Mouse (Mus musculus): ENCODE results near the gene Gm17581. TPM values are rescaled to one million over a fixed set of nuclear protein-coding genes. Genes with fewer than 3 reads are reported as not detected.

Gene Gm17581
- total and polyA plus RNA-seq, 2 experiments from 2014 or later: not detected

DNA sequence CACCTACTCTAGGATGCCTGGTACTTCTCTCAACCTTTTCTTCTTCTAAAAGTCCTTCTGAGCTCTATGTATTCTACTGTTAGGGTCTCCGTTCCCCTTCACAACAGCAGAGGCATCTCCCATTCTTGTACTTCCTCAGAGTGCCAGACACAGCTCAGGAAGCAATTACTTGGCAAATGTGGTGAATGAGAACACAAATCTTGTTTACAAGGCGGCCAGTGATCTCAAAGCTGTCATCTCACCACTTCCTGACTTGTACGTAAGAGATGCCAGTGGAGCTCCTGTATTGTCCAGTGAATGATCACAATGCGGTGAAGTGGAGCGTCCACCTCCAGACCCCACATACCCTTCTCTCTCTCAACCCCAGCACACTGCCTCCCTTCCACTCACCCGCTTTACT lies 11.1 kb downstream of the Gm17581 start:
- peaks cover 43% of the 10 kb centered on the region for H3K36me3 ChIP-seq (ENCODE audit: insufficient read depth)
- H3K9ac ChIP-seq: no peak overlapping the region
- H3K4me1 ChIP-seq (ENCODE audit: insufficient read depth): no peaks in the 10 kb centered on the region; the same call in 1 of the 2 replicates
- ATAC-seq: no peak
- 93% methylated on average over 6 of the region's 6 CpGs for WGBS
- H3K27ac ChIP-seq (ENCODE audit: low read depth, low read length): no peak overlapping the region
- no peak for DNase-seq
- H3K4me3 ChIP-seq (ENCODE audit: low read depth, low read length): no peak overlapping the region
- no peaks in the 10 kb centered on the region for H3K27me3 ChIP-seq (ENCODE audit: insufficient read depth, low read length)
- H3K4me2 ChIP-seq (ENCODE audit: low read depth): no peak overlapping the region
- TF ChIP-seq CTCF (IDR thresholded peaks at IDR 0.05; ENCODE audit: low read depth): no peak
- no peaks in the 10 kb centered on the region for H3K9me3 ChIP-seq (ENCODE audit: low read length)

DNA sequence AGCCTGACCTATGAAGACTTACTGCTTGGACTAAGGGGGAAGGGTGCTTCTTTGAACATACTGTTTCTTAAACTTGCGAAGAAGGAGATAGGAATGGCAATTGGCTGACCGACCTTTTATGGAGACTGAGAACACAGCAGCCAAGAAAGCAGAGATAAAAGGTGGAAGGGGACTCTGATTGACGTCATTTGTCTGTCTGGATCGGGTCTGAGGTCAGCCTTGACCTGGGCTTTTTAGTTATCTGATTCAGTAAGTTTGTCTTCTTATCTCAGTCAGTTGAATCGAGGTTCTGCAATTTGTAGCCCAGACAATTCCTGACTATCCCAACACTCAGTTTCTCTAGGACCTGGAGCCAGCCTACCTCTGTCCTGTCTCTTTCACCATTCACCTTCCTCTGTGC lies 11.6 kb downstream of the Gm17581 start:
- WGBS: 86% methylated on average over 5 of the region's 5 CpGs

GRCm38 (mm10) chr2:155720585-155720984 lies 15.1 kb downstream of the Gm17581 start:
- Histone ChIP-seq H3K27ac (ENCODE audit: low read depth, low read length) (no peak overlapping the region), H3K4me1 (ENCODE audit: insufficient read depth) (no peaks in the 10 kb centered on the region), H3K27me3 (ENCODE audit: insufficient read depth, low read length) (no peaks in the 10 kb centered on the region), H3K9me3 (ENCODE audit: low read length) (no peaks in the 10 kb centered on the region), H3K36me3 (ENCODE audit: insufficient read depth) (peaks cover 66% of the 10 kb centered on the region), H3K9ac (no peak overlapping the region), H3K4me3 (ENCODE audit: low read depth, low read length) (no peak overlapping the region), H3K4me2 (ENCODE audit: low read depth) (no peak overlapping the region)
- ATAC-seq (no peak), DNase-seq (no peak)
- TF ChIP-seq CTCF (IDR thresholded peaks at IDR 0.05; ENCODE audit: low read depth): no peak
- 91% methylated on average over 5 of the region's 5 CpGs for WGBS

More for the DNA sequence above, 11.6 kb downstream of the Gm17581 start:
- H3K27ac ChIP-seq (ENCODE audit: low read depth, low read length): no peak overlapping the region
- no peaks in the 10 kb centered on the region for H3K27me3 ChIP-seq (ENCODE audit: insufficient read depth, low read length)
- TF ChIP-seq CTCF (IDR thresholded peaks at IDR 0.05; ENCODE audit: low read depth): no peak
- H3K9ac ChIP-seq: no peak overlapping the region
- peaks cover 47% of the 10 kb centered on the region for H3K36me3 ChIP-seq (ENCODE audit: insufficient read depth)
- no peaks in the 10 kb centered on the region; the same call in 1 of the 2 replicates for H3K4me1 ChIP-seq (ENCODE audit: insufficient read depth)
- H3K9me3 ChIP-seq (ENCODE audit: low read length): no peaks in the 10 kb centered on the region
- H3K4me2 ChIP-seq (ENCODE audit: low read depth): no peak overlapping the region
- DNase-seq (no peak), ATAC-seq (no peak)
- no peak overlapping the region for H3K4me3 ChIP-seq (ENCODE audit: low read depth, low read length)

GRCm38 (mm10) chr2:155717082-155717990 lies 18.3 kb downstream of the Gm17581 start:
- Histone ChIP-seq H3K27ac (ENCODE audit: low read depth, low read length) (no peak overlapping the region), H3K9ac (no peak overlapping the region), H3K9me3 (ENCODE audit: low read length) (no peaks in the 10 kb centered on the region), H3K4me3 (ENCODE audit: low read depth, low read length) (no peak overlapping the region), H3K27me3 (ENCODE audit: insufficient read depth, low read length) (no peaks in the 10 kb centered on the region), H3K4me1 (ENCODE audit: insufficient read depth) (no peaks in the 10 kb centered on the region), H3K4me2 (ENCODE audit: low read depth) (no peak overlapping the region), H3K36me3 (ENCODE audit: insufficient read depth) (peaks cover 76% of the 10 kb centered on the region)
- DNase-seq (no peak), ATAC-seq (no peak)
- 88% methylated on average over 12 of the region's 12 CpGs for WGBS
- TF ChIP-seq CTCF (IDR thresholded peaks at IDR 0.05; ENCODE audit: low read depth): no peak

GRCm38 (mm10) chr2:155710557-155710956 lies 25.1 kb downstream of the Gm17581 start:
- H3K4me3 ChIP-seq (ENCODE audit: low read depth, low read length): no peak overlapping the region
- no peaks in the 10 kb centered on the region for H3K27me3 ChIP-seq (ENCODE audit: insufficient read depth, low read length)
- H3K9me3 ChIP-seq (ENCODE audit: low read length): no peaks in the 10 kb centered on the region
- H3K4me1 ChIP-seq (ENCODE audit: insufficient read depth): no peaks in the 10 kb centered on the region
- ATAC-seq (no peak), DNase-seq (no peak)
- no peak overlapping the region for H3K4me2 ChIP-seq (ENCODE audit: low read depth)
- 92% methylated on average over 11 of the region's 11 CpGs for WGBS
- no peak overlapping the region for H3K9ac ChIP-seq
- no peak overlapping the region for H3K27ac ChIP-seq (ENCODE audit: low read depth, low read length)
- no peak for TF ChIP-seq CTCF (IDR thresholded peaks at IDR 0.05; ENCODE audit: low read depth)
- peaks cover 81% of the 10 kb centered on the region for H3K36me3 ChIP-seq (ENCODE audit: insufficient read depth)

- ATAC-seq: peak; percentile 64
- 60% methylated on average over 4 of the region's 4 CpGs for WGBS
- Histone ChIP-seq H3K27ac (ENCODE audit: low read depth, low read length) (no peak overlapping the region), H3K9ac (no peak overlapping the region), H3K36me3 (ENCODE audit: insufficient read depth) (peaks cover 71% of the 10 kb centered on the region), H3K4me3 (ENCODE audit: low read depth, low read length) (no peak overlapping the region), H3K4me1 (ENCODE audit: insufficient read depth) (no peaks in the 10 kb centered on the region), H3K9me3 (ENCODE audit: low read length) (no peaks in the 10 kb centered on the region), H3K4me2 (ENCODE audit: low read depth) (no peak overlapping the region), H3K27me3 (ENCODE audit: insufficient read depth, low read length) (no peaks in the 10 kb centered on the region)
- TF ChIP-seq CTCF (IDR thresholded peaks at IDR 0.05; ENCODE audit: low read depth): no peak
- DNase-seq: peak; percentile 33
These were observed 28.4 kb downstream of the Gm17581 start for GRCm38 (mm10) chr2:155707251-155707650.

- Histone ChIP-seq H3K9me3 (ENCODE audit: low read length) (no peaks in the 10 kb centered on the region), H3K36me3 (ENCODE audit: insufficient read depth) (peaks cover 54% of the 10 kb centered on the region), H3K9ac (no peak overlapping the region), H3K4me1 (ENCODE audit: insufficient read depth) (no peaks in the 10 kb centered on the region), H3K4me2 (ENCODE audit: low read depth) (no peak overlapping the region), H3K27ac (ENCODE audit: low read depth, low read length) (no peak overlapping the region), H3K27me3 (ENCODE audit: insufficient read depth, low read length) (no peaks in the 10 kb centered on the region), H3K4me3 (ENCODE audit: low read depth, low read length) (no peak overlapping the region)
- TF ChIP-seq CTCF (IDR thresholded peaks at IDR 0.05; ENCODE audit: low read depth): no peak
- DNase-seq (no peak), ATAC-seq (no peak)
- WGBS: 11% methylated on average over 4 of the region's 4 CpGs
These were observed 32.0 kb downstream of the Gm17581 start for GRCm38 (mm10) chr2:155703630-155704029.
